Mouse (Mus musculus) limb, embryonic 11.5 days (tissue): ENCODE measurements around the gene Grin3b. TPM values are rescaled to one million over a fixed set of nuclear protein-coding genes. Genes with fewer than 3 reads are reported as not detected.

Source experiments
- ATAC-seq: fragments of 200-750 bp; cut with Nextera tagmentation; 2 replicates; pipeline ENCODE4 v1.8.0; 2017; ENCODE audit warnings: low read depth; ENCODE audit not compliant: insufficient number of reproducible peaks, low FRiP score, low TSS enrichment
- DNase-seq: peaks from one replicate; pipeline ENCODE4 v3.0.0-alpha.2; 2015; ENCODE audit warnings: low spot score
- H3K27ac ChIP-seq: fragments of 300-500 bp; sonication (generic); replicated peaks from 2 replicates; pipeline ENCODE4 v1.5.1; 2014; ENCODE audit warnings: low read depth, mild to moderate bottlenecking, low read length
- H3K27me3 ChIP-seq: fragments of 300-500 bp; sonication (generic); 2 replicates; pipeline ENCODE4 v1.6.1; 2014; ENCODE audit warnings: mild to moderate bottlenecking, low read length, mixed read lengths; ENCODE audit not compliant: control insufficient read depth, insufficient read depth
- H3K36me3 ChIP-seq: fragments of 300-500 bp; sonication (generic); 2 replicates; pipeline ENCODE4 v1.6.1; 2014; ENCODE audit warnings: mild to moderate bottlenecking, low read length, moderate library complexity, mixed read lengths; ENCODE audit not compliant: control insufficient read depth, insufficient read depth
- H3K4me1 ChIP-seq: fragments of 300-500 bp; sonication (generic); 2 replicates; pipeline ENCODE4 v1.6.1; 2014; ENCODE audit warnings: low read length, mixed read lengths; ENCODE audit not compliant: control insufficient read depth, insufficient read depth
- H3K4me2 ChIP-seq: fragments of 300-500 bp; sonication (generic); 2 replicates; pipeline ENCODE4 v1.6.1; 2014; ENCODE audit warnings: low read depth, mild to moderate bottlenecking, moderate library complexity; ENCODE audit not compliant: severe bottlenecking
- H3K4me3 ChIP-seq: fragments of 300-500 bp; sonication (generic); 2 replicates; pipeline ENCODE4 v1.5.1; 2014; ENCODE audit warnings: low read depth, low read length
- H3K9ac ChIP-seq: fragments of 300-500 bp; sonication (generic); 2 replicates; pipeline ENCODE4 v1.6.1; 2014; ENCODE audit warnings: mild to moderate bottlenecking, low read length
- H3K9me3 ChIP-seq: fragments of 300-500 bp; sonication (generic); 2 replicates; pipeline ENCODE4 v1.6.1; 2016; ENCODE audit warnings: low read length; ENCODE audit not compliant: control insufficient read depth
- WGBS: fragments of 180-500 bp; shearing (Covaris S2); extraction: QIAGEN DNeasy Blood & Tissue Kit; methylation state at CpG from one replicate; pipeline ENCODE4 v1.1.7; 2014; 5-methylcytosine and 5-hydroxymethylcytosine counted together
- polyA plus RNA-seq: library from polyadenylated mRNA; unstranded; fragments of >200 nt; fragmentation: Nextera tagmentation; extraction: Ambion mirVana; gene quantifications from 2 replicates; pipeline ENCODE4 v1.2.1, GENCODE M21; 2014

The Grin3b gene
- polyA plus RNA-seq, 1 experiment from 2014 or later, result 0.23 TPM

DNA sequence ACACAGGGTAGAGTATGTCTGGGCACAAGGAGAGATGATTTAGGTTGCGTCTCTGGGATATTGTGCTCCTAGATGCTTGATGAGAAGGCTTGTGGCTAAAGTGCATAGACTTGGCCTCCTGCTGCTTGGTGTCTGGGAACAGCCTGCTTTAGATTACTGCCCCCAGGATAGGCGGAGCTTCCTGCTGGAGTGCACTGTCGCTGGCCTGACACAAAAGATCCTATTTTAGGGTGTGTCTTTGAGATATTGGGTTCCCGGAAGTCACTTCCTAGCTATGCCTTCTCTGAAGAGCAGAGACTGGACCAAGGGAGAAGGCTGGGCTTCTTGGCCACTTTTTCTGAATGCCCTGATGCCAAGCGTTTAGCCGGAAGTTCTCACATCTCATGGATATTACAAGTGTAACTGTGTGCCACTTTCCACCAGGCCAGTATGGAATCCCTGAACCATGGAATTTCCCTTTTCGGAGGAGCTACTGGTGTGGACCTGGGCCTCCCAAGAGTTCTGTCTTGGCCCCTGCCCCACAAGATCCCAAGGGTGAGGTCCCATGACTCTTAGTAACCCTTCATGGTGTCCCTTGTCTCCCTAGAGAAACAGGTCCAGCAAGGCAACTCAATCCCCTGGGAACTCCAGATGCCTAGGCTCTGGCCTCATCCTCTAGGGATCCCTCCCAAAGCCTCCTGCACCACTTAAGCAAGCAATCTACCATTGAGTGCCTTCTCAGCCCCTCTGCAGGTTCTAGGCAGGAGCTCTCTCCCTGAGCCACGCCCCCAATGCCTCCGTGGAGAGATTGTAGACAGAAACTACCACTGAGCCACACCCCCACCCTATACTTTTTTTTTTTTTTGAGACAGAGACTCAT is 33.1 kb downstream of the Grin3b start:
- no peak for DNase-seq
- H3K27me3 ChIP-seq, result peaks cover 17% of the 10 kb centered on the region

DNA sequence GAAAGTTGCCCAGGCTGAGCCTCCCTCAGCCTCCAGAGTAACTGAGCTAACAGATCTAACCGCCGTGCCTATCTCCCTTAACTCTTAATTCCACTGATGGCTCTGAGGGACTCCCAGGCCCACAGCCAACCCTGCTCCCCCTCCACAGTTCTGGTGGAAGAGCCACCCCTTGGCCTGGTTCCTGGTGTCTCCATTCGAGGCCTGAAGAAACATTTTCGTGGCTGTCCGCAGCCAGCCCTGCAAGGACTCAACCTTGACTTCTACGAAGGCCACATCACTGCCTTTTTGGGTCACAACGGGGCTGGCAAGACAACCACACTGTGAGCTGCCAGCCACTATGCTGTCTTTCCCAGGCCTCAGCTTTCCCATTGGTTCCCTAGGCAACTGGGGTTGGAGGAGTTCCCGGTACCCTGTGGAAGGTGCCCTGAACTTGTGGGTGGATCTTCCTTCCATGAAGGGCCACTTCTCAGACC is 33.8 kb downstream of the Grin3b start:
- H3K9ac ChIP-seq, result no peak overlapping the region
- no peak overlapping the region for H3K4me3 ChIP-seq
- no peak overlapping the region for H3K27ac ChIP-seq
- H3K4me2 ChIP-seq, result no peak overlapping the region
- H3K27me3 ChIP-seq, result peaks cover 17% of the 10 kb centered on the region
- no peaks in the 10 kb centered on the region for H3K36me3 ChIP-seq
- H3K9me3 ChIP-seq, result no peaks in the 10 kb centered on the region
- WGBS, result 87% methylated on average over 8 of the region's 8 CpGs
- DNase-seq (no peak), ATAC-seq (no peak)
- H3K4me1 ChIP-seq, result peaks cover 8% of the 10 kb centered on the region

More for the DNA sequence above, 33.1 kb downstream of the Grin3b start:
- no peaks in the 10 kb centered on the region for H3K36me3 ChIP-seq
- H3K4me2 ChIP-seq, result no peak overlapping the region
- no peak overlapping the region for H3K9ac ChIP-seq
- 61% methylated on average over 9 of the region's 9 CpGs for WGBS
- H3K9me3 ChIP-seq, result no peaks in the 10 kb centered on the region
- peaks cover 8% of the 10 kb centered on the region for H3K4me1 ChIP-seq
- no peak overlapping the region for H3K27ac ChIP-seq
- H3K4me3 ChIP-seq, result no peak overlapping the region
- no peak for ATAC-seq

DNA sequence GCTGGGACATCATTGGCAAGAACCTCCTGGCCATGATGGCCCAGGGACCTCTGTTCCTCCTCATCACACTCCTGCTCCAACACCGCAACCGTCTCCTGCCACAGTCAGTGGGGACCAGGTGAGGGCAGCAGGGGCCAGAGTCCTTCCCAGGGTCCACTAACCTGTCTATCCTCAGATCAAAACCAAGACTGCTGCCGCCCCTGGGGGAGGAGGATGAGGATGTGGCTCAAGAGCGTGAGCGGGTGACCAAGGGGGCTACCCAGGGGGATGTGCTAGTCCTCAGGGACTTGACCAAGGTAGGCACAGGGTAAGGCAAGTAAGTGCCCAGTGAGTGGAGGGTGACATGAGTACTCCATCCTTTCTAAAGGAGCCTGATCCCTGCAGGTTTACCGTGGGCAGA is 41.2 kb downstream of the Grin3b start:
- ATAC-seq (no peak), DNase-seq (no peak)
- WGBS, result 78% methylated on average over 6 of the region's 6 CpGs
- H3K27ac ChIP-seq, result no peak overlapping the region
- H3K9me3 ChIP-seq, result peaks cover 6% of the 10 kb centered on the region; the same call in 1 of the 2 replicates
- H3K4me1 ChIP-seq, result no peaks in the 10 kb centered on the region; the same call in 1 of the 2 replicates
- H3K27me3 ChIP-seq, result peaks cover 45% of the 10 kb centered on the region
- H3K4me3 ChIP-seq, result no peak overlapping the region
- no peak overlapping the region for H3K4me2 ChIP-seq
- no peaks in the 10 kb centered on the region for H3K36me3 ChIP-seq
- no peak overlapping the region for H3K9ac ChIP-seq

DNA sequence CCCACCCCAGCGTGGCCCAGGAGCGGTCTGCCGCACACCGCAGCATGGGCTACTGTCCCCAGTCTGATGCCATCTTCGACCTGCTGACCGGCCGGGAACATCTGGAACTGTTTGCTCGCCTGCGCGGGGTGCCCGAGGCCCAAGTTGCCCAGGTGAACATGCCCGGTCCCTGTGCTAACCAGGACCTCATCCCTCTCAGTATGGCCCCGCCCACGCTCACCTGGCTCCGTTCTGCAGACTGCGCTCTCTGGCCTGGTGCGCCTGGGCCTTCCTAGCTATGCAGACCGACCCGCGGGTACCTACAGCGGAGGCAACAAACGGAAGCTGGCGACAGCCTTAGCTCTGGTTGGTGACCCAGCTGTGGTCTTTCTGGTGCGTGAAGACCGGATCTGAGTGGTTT is 43.1 kb downstream of the Grin3b start:
- H3K9me3 ChIP-seq, result peaks cover 6% of the 10 kb centered on the region; the same call in 1 of the 2 replicates
- H3K4me2 ChIP-seq, result no peak overlapping the region
- DNase-seq, result no peak
- H3K27me3 ChIP-seq, result peaks cover 45% of the 10 kb centered on the region
- whole genome bisulfite sequencing, result 27% methylated on average over 25 of the region's 25 CpGs
- H3K9ac ChIP-seq, result 0 out of 2 replicates have a peak overlapping the region, but pooled peaks have one; percentile 18
- no peaks in the 10 kb centered on the region for H3K36me3 ChIP-seq
- no peak overlapping the region for H3K4me3 ChIP-seq
- H3K27ac ChIP-seq, result no peak overlapping the region
- H3K4me1 ChIP-seq, result no peaks in the 10 kb centered on the region; the same call in 1 of the 2 replicates
- peak; percentile 23; the same call in 1 of the 2 replicates for ATAC-seq

DNA sequence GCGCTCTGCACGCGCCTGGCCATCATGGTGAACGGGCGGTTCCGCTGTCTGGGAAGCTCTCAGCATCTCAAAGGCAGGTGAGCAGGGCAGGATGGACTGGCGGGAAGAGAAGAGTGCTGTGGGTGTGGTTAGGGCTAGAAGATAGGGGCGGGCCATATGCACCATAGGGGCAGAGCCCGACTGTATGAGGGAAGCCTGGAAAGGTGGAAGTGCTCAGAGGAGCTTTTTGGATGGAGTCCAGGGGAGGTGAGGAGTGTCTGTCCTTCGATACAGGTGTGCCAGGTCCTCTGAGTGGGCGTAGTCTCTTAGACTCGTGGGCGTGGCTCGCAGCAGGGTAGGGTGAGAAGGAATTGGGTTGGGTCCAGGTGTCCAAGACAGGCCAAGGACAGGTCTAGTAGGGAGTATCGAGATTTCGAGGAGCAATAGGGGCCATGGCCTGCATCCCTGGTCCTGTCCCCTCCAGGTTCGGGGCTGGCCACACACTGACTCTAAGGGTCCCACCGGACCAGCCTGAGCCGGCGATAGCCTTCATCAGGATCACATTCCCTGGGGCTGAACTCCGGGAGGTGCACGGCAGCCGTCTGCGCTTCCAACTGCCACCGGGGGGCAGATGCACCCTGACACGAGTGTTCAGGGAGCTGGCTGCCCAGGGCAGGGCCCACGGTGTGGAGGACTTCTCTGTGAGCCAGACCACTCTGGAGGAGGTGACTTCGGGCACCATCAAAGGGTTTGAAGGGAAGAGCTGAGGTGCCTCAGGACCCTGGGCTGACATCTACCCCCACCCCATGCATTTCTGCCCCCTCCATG is 44.2 kb downstream of the Grin3b start:
- DNase-seq (no peak), ATAC-seq (no peak)
- H3K4me3 ChIP-seq, result 0 out of 2 replicates have a peak overlapping the region, but pooled peaks have one; percentile 5
- H3K4me2 ChIP-seq, result no peak overlapping the region
- WGBS, result 18% methylated on average over 28 of the region's 28 CpGs
- H3K27ac ChIP-seq, result no peak overlapping the region
- H3K36me3 ChIP-seq, result no peaks in the 10 kb centered on the region
- H3K9me3 ChIP-seq, result peaks cover 6% of the 10 kb centered on the region; the same call in 1 of the 2 replicates
- no peak overlapping the region for H3K9ac ChIP-seq
- H3K4me1 ChIP-seq, result peaks cover 8% of the 10 kb centered on the region
- peaks cover 45% of the 10 kb centered on the region for H3K27me3 ChIP-seq

DNA sequence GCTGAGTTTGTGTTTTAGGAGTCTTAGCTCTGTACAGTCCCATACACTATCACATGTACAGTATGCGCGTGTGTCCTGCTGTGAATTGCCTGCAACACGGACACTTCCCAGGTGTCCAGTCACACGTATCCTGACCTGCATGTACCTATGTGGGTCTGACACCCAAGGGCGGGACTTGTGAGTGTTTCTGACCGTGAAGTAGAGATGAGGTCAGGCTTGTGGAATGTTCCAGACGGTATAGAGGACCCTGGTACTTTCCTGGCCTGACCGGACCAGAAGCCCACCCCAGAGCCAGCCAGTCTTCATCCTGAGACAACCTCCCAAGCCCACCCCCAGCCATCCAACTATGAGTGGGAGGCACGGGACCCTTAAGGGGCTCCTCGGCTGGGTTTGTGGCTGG is 45.1 kb downstream of the Grin3b start:
- H3K9ac ChIP-seq, result no peak overlapping the region
- no peak overlapping the region for H3K27ac ChIP-seq
- H3K36me3 ChIP-seq, result no peaks in the 10 kb centered on the region
- H3K9me3 ChIP-seq, result peaks cover 5% of the 10 kb centered on the region; the same call in 1 of the 2 replicates
- H3K4me3 ChIP-seq, result no peak overlapping the region
- DNase-seq (no peak), ATAC-seq (no peak)
- no peak overlapping the region for H3K4me2 ChIP-seq
- H3K4me1 ChIP-seq, result peaks cover 10% of the 10 kb centered on the region
- 81% methylated on average over 10 of the region's 10 CpGs for WGBS
- peaks cover 45% of the 10 kb centered on the region for H3K27me3 ChIP-seq

DNA sequence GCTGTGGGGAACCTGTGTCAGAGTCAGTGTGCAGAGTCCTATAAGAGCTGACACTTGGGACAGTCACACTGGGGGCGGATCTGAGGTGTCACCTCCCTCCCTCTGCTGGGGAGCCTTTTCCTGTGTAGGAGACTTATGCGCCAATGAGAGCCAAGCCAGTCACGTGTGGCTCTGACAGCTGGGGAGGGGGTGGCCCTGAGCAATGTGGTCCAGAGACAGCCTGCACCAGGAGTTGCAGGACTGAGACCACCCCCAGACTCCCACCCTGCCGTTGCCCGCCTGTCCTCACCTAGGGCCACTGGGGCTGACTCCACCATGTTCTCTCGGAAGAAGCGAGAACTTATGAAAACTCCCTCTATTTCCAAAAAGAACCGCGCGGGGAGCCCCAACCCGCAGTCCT is 46.0 kb downstream of the Grin3b start, which contains the start of gene Arhgap45:
TSS of gene Arhgap45 (plus strand) at position 143 of the 400 bp plus-strand sequence.
- no peaks in the 10 kb centered on the region for H3K9me3 ChIP-seq
- no peak within 1 kb of the TSS for H3K27ac ChIP-seq
- WGBS, result 61% methylated on average over 11 of the region's 11 CpGs
- ATAC-seq (no peak), DNase-seq (no peak)
- peaks cover 45% of the 10 kb centered on the region for H3K27me3 ChIP-seq
- H3K4me3 ChIP-seq, result no peak within 1 kb of the TSS
- no peak within 1 kb of the TSS for H3K4me2 ChIP-seq
- H3K4me1 ChIP-seq, result peaks cover 10% of the 10 kb centered on the region
- H3K9ac ChIP-seq, result no peak within 1 kb of the TSS; the same call in 1 of the 2 replicates
- H3K36me3 ChIP-seq, result no peaks in the 10 kb centered on the region; the same call in 1 of the 2 replicates

DNA sequence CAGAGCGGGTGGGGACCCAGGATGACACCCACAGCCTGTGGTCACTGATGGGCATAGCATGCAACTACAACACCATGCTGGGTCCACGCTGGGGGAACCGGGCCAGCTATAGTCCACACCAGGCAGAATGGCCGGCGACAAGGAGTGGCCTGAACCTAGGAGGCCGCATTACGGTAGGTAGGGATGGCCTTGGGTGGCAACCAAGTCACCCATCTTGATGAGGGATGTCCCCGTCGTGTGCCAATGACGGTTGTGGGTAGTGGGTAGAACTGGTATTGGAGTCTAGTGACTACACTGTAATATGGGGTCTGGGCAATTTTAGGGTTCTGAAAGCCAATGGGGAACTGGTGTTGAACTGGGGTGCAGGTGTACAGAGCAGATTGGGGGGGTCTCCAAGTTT is 46.4 kb downstream of the Grin3b start:
- H3K36me3 ChIP-seq, result no peaks in the 10 kb centered on the region; the same call in 1 of the 2 replicates
- no peak for DNase-seq
- no peak overlapping the region; the same call in 1 of the 2 replicates for H3K9ac ChIP-seq
- ATAC-seq, result no peak
- H3K27ac ChIP-seq, result no peak overlapping the region
- no peaks in the 10 kb centered on the region for H3K9me3 ChIP-seq
- no peak overlapping the region for H3K4me3 ChIP-seq
- peaks cover 43% of the 10 kb centered on the region for H3K27me3 ChIP-seq
- WGBS, result 89% methylated on average over 10 of the region's 10 CpGs
- H3K4me1 ChIP-seq, result peaks cover 10% of the 10 kb centered on the region
- no peak overlapping the region for H3K4me2 ChIP-seq
